Mouse (Mus musculus): ENCODE results near the gene Gm11127.
"Not testable (repeated sequence)": the region's sequence is repeated elsewhere in the genome, so short reads cannot be mapped to it uniquely, and the experiment has no call there.

Gene Gm11127

GRCm38 (mm10) chr17:36031583-36032331, 26.4 kb downstream of the Gm11127 start:
- DNase-seq (ENCODE audit: low spot score in 2 of 2) = peak; percentile 27 to 69

- DNase-seq (ENCODE audit: low spot score in 2 of 2) = not testable (repeated sequence)
Observed at GRCm38 (mm10) chr17:36030703-36031582, 27.2 kb downstream of the Gm11127 start.

GRCm38 (mm10) chr17:36030046-36030702, 28.0 kb downstream of the Gm11127 start:
- DNase-seq (ENCODE audit: low spot score in 2 of 2) = peak in 1 of 2 experiments; percentile 33

- DNase-seq (ENCODE audit: low spot score in 2 of 2) = no peak
Observed at GRCm38 (mm10) chr17:36028879-36029619, 29.1 kb downstream of the Gm11127 start.

GRCm38 (mm10) chr17:36027663-36028062, 30.5 kb downstream of the Gm11127 start:
- DNase-seq (ENCODE audit: low spot score in 2 of 2) = no peak

GRCm38 (mm10) chr17:36025901-36026300, 32.3 kb downstream of the Gm11127 start:
- DNase-seq (ENCODE audit: low spot score in 2 of 2) = no peak

GRCm38 (mm10) chr17:36025197-36025596, 33.0 kb downstream of the Gm11127 start:
- no peak for DNase-seq (ENCODE audit: low spot score in 2 of 2)

- DNase-seq (ENCODE audit: low spot score in 2 of 2) = peak in 1 of 2 experiments; percentile 49
Observed at GRCm38 (mm10) chr17:36023710-36024654, 34.2 kb downstream of the Gm11127 start.

- DNase-seq (ENCODE audit: low spot score in 2 of 2) = no peak
Observed at GRCm38 (mm10) chr17:36022922-36023321, 35.2 kb downstream of the Gm11127 start.

GRCm38 (mm10) chr17:36022098-36022497, 36.1 kb downstream of the Gm11127 start:
- no peak for DNase-seq (ENCODE audit: low spot score in 2 of 2)

GRCm38 (mm10) chr17:36021309-36021708, 36.9 kb downstream of the Gm11127 start:
- DNase-seq (ENCODE audit: low spot score in 2 of 2) = no peak

GRCm38 (mm10) chr17:36020191-36021073, 37.7 kb downstream of the Gm11127 start, which contains the start of gene H2-T24:
TSS of gene H2-T24 (minus strand) at chr17:36020560.
- peak in 1 of 2 experiments; percentile 51 for DNase-seq (ENCODE audit: low spot score in 2 of 2)

- DNase-seq (ENCODE audit: low spot score in 2 of 2) = no peak
Observed at GRCm38 (mm10) chr17:36019519-36019918, 38.7 kb downstream of the Gm11127 start.

GRCm38 (mm10) chr17:36018979-36019378, 39.2 kb downstream of the Gm11127 start:
- no peak for DNase-seq (ENCODE audit: low spot score in 2 of 2)

- DNase-seq (ENCODE audit: low spot score in 2 of 2) = no peak
Observed at GRCm38 (mm10) chr17:36017046-36017445, 41.1 kb downstream of the Gm11127 start.

- no peak for DNase-seq (ENCODE audit: low spot score in 2 of 2)
Observed at GRCm38 (mm10) chr17:36014977-36015376, 43.2 kb downstream of the Gm11127 start.
